Mouse (Mus musculus) liver, adult 2 months (tissue): ENCODE measurements at regions not wholly inside any gene's neighbourhood (a gene's known extent, or its start where the extent isn't known, plus 50 kb on each side); places are given as distances from the start of the nearest gene placed in this dataset.
A peak's percentile ranks its signal among the peaks of the same experiment; 100 is the strongest.

ENCODE experiments used
- DNase-seq: peaks from one replicate; pipeline ENCODE4 v3.0.0-alpha.2; 2011; ENCODE audit warnings: low read depth, low spot score; ENCODE audit errors: extremely low read depth
- H3K27ac ChIP-seq: fragments of 200-500 bp; replicated peaks from 2 replicates; pipeline ENCODE4 v1.5.1; 2012; ENCODE audit warnings: low read depth, mild to moderate bottlenecking, control low read depth, inconsistent platforms, low read length; ENCODE audit not compliant: insufficient read depth
- H3K27me3 ChIP-seq: fragments of 200-500 bp; 2 replicates; pipeline ENCODE4 v1.6.1; 2012; ENCODE audit warnings: mild to moderate bottlenecking, moderate library complexity, low read length, inconsistent platforms; ENCODE audit not compliant: control insufficient read depth, insufficient read depth
- H3K36me3 ChIP-seq: fragments of 200-500 bp; 2 replicates; pipeline ENCODE4 v1.6.1; 2012; ENCODE audit warnings: low read length, inconsistent platforms; ENCODE audit not compliant: control insufficient read depth, insufficient read depth
- H3K4me1 ChIP-seq: fragments of 200-500 bp; 2 replicates; pipeline ENCODE4 v1.6.1; 2011; ENCODE audit warnings: low read length; ENCODE audit not compliant: control insufficient read depth, insufficient read depth
- H3K4me3 ChIP-seq: fragments of 200-500 bp; 2 replicates; pipeline ENCODE4 v1.5.1; 2011; ENCODE audit warnings: low read depth, mild to moderate bottlenecking, control low read depth, low read length, moderate library complexity; ENCODE audit not compliant: insufficient read depth
- H3K79me2 ChIP-seq: fragments of 200-500 bp; 2 replicates; pipeline ENCODE4 v1.6.1; 2012; ENCODE audit warnings: inconsistent platforms, mild to moderate bottlenecking, low read length, moderate library complexity; ENCODE audit not compliant: control insufficient read depth, insufficient read depth
- H3K9ac ChIP-seq: fragments of 200-500 bp; 2 replicates; pipeline ENCODE4 v1.6.1; 2012; ENCODE audit warnings: low read depth, mild to moderate bottlenecking, control low read depth, inconsistent platforms, low read length
- CTCF ChIP-seq: fragments of 200-500 bp; IDR thresholded peaks from 2 replicates; pipeline ENCODE4 v1.5.1; 2011; ENCODE audit warnings: low read depth, low read length, control low read depth
- POLR2A ChIP-seq: fragments of 200-500 bp; IDR thresholded peaks from 2 replicates; pipeline ENCODE4 v1.6.1; 2011; ENCODE audit warnings: low read length, control low read depth; ENCODE audit not compliant: insufficient read depth; ENCODE audit errors: extremely low read depth
- WGBS: fragments of 180-500 bp; shearing (Covaris S2); methylation state at CpG from one replicate; pipeline ENCODE4 v1.1.7; 2018; 5-methylcytosine and 5-hydroxymethylcytosine counted together

- Histone ChIP-seq H3K27me3 (no peaks in the 10 kb centered on the region), H3K36me3 (no peaks in the 10 kb centered on the region), H3K79me2 (no peaks in the 10 kb centered on the region), H3K9ac (no peak overlapping the region), H3K4me3 (no peak overlapping the region), H3K4me1 (no peaks in the 10 kb centered on the region), H3K27ac (no peak overlapping the region)
- 73% methylated on average over 9 of the region's 9 CpGs for WGBS
- no peak for DNase-seq
- TF ChIP-seq CTCF (no peak), POLR2A (no peak)
Observed at GRCm38 (mm10) chr7:36420741-36421140, 277.2 kb upstream of the Tshz3 start.

DNA sequence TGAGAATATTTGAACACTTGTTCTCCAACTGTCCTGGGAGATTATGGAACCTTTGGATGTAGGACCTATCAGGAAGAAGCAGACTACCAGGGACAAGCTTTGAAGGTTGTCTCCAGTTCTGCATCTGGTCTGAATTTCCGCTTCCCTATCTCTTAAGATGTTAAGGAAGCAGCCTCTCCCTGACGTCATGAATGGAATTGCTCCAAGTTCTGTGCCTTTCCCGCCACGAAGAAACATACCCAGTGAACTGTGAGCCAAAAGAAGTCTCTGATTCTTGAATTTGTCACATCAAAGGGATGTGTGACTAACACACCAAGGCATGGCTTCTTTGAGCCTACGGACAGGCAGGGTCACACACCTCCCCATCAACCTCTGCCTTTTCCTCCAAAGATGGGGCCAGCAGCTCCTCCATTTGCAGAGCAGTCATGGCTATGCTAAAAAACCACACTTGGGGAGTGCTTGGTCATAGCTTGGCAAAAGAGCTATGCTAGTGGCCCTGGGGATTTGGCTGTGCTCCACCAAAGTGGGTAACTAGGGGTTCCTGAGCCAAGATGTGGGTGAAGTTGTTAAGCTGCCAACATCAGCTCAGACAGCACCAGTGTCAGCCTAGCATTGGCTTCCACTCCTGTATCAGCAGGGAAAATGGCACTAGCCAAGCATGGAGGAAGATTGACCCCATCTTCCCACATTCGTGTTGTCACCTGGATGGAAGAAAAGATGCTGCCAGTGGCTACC lies 248.6 kb upstream of the Tshz3 start:
- Histone ChIP-seq H3K4me1 (no peaks in the 10 kb centered on the region), H3K9ac (no peak overlapping the region), H3K79me2 (no peaks in the 10 kb centered on the region), H3K27ac (no peak overlapping the region), H3K4me3 (no peak overlapping the region), H3K36me3 (no peaks in the 10 kb centered on the region), H3K27me3 (no peaks in the 10 kb centered on the region)
- TF ChIP-seq POLR2A (no peak), CTCF (no peak)
- no peak for DNase-seq
- WGBS = 63% methylated on average over 6 of the region's 6 CpGs

DNA sequence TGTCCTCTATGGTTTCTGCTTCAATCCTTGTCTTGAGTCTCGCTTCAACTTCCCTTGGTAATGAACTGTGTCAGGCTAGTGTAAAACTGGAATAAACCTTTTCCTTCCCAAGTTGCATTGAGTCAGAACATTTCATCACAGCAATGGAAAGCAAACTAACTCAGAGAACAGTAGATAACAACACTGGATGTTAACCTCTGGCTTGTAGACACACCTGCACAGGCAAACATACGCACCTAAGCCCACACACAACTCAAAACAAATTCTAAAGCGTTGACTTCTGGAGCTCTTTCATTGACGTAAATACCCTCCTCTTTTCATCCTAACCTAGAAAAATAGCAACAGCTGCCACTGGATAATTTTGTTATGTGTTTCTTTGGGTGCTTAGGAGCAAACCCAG lies 244.1 kb upstream of the Tshz3 start:
- WGBS = 60% methylated on average over 4 of the region's 4 CpGs
- Histone ChIP-seq H3K4me1 (no peaks in the 10 kb centered on the region), H3K79me2 (no peaks in the 10 kb centered on the region), H3K36me3 (no peaks in the 10 kb centered on the region), H3K9ac (no peak overlapping the region), H3K27ac (no peak overlapping the region), H3K4me3 (no peak overlapping the region), H3K27me3 (no peaks in the 10 kb centered on the region)
- TF ChIP-seq CTCF (no peak), POLR2A (no peak)
- no peak for DNase-seq

DNA sequence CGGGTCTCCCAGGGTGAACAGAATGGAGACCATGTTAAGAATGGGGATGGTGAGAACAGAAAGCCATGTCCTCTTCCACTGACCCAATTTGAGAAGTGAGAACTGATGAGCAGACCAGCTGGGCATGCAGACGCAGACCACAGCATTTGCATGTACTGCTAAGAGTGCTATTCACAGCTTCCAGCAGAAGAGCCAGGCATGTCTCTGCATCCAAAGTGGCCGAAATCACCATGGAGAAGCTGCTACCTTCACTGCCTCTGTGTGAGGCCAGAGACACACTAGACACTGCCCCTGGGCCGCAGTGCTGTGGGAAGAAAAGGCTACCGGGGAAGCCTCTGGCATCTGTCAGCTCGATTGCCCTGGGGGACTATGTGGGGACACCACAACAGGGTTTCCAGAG lies 241.8 kb upstream of the Tshz3 start:
- 93% methylated on average over 6 of the region's 6 CpGs for WGBS
- Histone ChIP-seq H3K27ac (no peak overlapping the region), H3K36me3 (no peaks in the 10 kb centered on the region), H3K4me3 (no peak overlapping the region), H3K4me1 (no peaks in the 10 kb centered on the region), H3K79me2 (no peaks in the 10 kb centered on the region), H3K9ac (no peak overlapping the region), H3K27me3 (no peaks in the 10 kb centered on the region)
- no peak for TF ChIP-seq POLR2A
- no peak for TF ChIP-seq CTCF
- DNase-seq = no peak

GRCm38 (mm10) chr7:36462422-36462833 lies 235.5 kb upstream of the Tshz3 start:
- Histone ChIP-seq H3K27me3 (no peaks in the 10 kb centered on the region), H3K4me3 (no peak overlapping the region), H3K79me2 (no peaks in the 10 kb centered on the region), H3K36me3 (no peaks in the 10 kb centered on the region), H3K27ac (no peak overlapping the region), H3K4me1 (no peaks in the 10 kb centered on the region), H3K9ac (no peak overlapping the region)
- TF ChIP-seq CTCF (no peak), POLR2A (no peak)
- 73% methylated on average over 5 of the region's 5 CpGs for WGBS
- DNase-seq = peak; percentile 3

GRCm38 (mm10) chr7:36469386-36469785 lies 228.5 kb upstream of the Tshz3 start:
- H3K27ac ChIP-seq = no peak overlapping the region
- no peak for DNase-seq
- H3K9ac ChIP-seq = no peak overlapping the region
- H3K4me3 ChIP-seq = no peak overlapping the region
- no peaks in the 10 kb centered on the region for H3K79me2 ChIP-seq
- H3K4me1 ChIP-seq = no peaks in the 10 kb centered on the region
- H3K27me3 ChIP-seq = no peaks in the 10 kb centered on the region
- TF ChIP-seq POLR2A = no peak
- TF ChIP-seq CTCF = no peak
- H3K36me3 ChIP-seq = no peaks in the 10 kb centered on the region
